Mouse (Mus musculus) limb, embryonic 12.5 days (tissue): Measurements from ENCODE around the gene Fasl. TPM values are rescaled to one million over a fixed set of nuclear protein-coding genes. Genes with fewer than 3 reads are reported as not detected.

ENCODE experiments used
- ATAC-seq: fragments of 200-750 bp; cut with Nextera tagmentation; 2 replicates; pipeline ENCODE4 v1.8.0; 2017; ENCODE audit warnings: low read depth, moderate TSS enrichment; ENCODE audit not compliant: insufficient number of reproducible peaks, insufficient read depth, low FRiP score, low TSS enrichment
- H3K27ac ChIP-seq: fragments of 300-500 bp; sonication (generic); 2 replicates; pipeline ENCODE4 v1.5.1; 2016; ENCODE audit warnings: mild to moderate bottlenecking, moderate library complexity
- H3K27me3 ChIP-seq: fragments of 300-500 bp; sonication (generic); 2 replicates; pipeline ENCODE4 v1.6.1; 2016; ENCODE audit warnings: mild to moderate bottlenecking, moderate library complexity
- H3K36me3 ChIP-seq: fragments of 300-500 bp; sonication (generic); 2 replicates; pipeline ENCODE4 v1.6.1; 2016; ENCODE audit warnings: mild to moderate bottlenecking, moderate library complexity
- H3K4me1 ChIP-seq: fragments of 300-500 bp; sonication (generic); replicated peaks from 2 replicates; pipeline ENCODE4 v1.6.1; 2016
- H3K4me2 ChIP-seq: fragments of 300-500 bp; sonication (generic); 2 replicates; pipeline ENCODE4 v1.6.1; 2016; ENCODE audit warnings: mild to moderate bottlenecking, moderate library complexity
- H3K4me3 ChIP-seq: fragments of 300-500 bp; sonication (generic); replicated peaks from 2 replicates; pipeline ENCODE4 v1.5.1; 2016; ENCODE audit warnings: mild to moderate bottlenecking
- H3K9ac ChIP-seq: fragments of 300-500 bp; sonication (generic); replicated peaks from 2 replicates; pipeline ENCODE4 v1.6.1; 2016; ENCODE audit warnings: mild to moderate bottlenecking, moderate library complexity
- H3K9me3 ChIP-seq: fragments of 300-500 bp; sonication (generic); 2 replicates; pipeline ENCODE4 v1.6.1; 2016; ENCODE audit warnings: mild to moderate bottlenecking, moderate library complexity
- WGBS: fragments of 180-500 bp; shearing (Covaris S2); methylation state at CpG from one replicate; pipeline ENCODE4 v1.1.7; 2016; 5-methylcytosine and 5-hydroxymethylcytosine counted together
- polyA plus RNA-seq: library from polyadenylated mRNA; unstranded; fragments of >200 nt; fragmentation: Nextera tagmentation; extraction: Ambion mirVana; gene quantifications from 2 replicates; pipeline ENCODE4 v1.2.1, GENCODE M21; 2016

The Fasl gene
- not detected in 2 replicates for polyA plus RNA-seq

DNA sequence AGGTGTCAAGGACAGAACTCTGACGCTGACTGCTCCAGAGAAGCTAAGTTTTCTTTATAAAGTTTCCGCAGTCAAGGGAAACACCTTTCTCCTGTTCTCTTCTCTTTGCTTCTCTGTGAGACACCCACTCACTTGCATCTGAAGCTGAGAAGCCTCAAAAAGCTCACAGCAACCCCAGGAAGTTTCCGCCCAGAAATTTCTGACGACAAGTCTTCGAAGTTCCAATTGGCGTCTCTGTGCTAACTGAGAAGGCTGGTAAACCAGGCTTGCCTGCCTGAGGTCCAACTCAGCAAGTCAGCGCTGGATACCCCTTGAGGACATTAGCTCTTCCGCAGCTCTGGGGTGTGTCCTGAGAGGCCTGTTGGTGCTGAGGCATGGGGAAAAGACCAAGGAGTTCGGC is at the start of gene Fasl:
Gene Fasl, minus strand, starts transcription at position 157 of the 400 bp plus-strand sequence.
- Histone ChIP-seq H3K9me3 (no peaks in the 10 kb centered on the region), H3K27me3 (no peaks in the 10 kb centered on the region), H3K9ac (no peak within 1 kb of the TSS), H3K27ac (no peak within 1 kb of the TSS), H3K4me2 (no peak within 1 kb of the TSS), H3K4me3 (no peak within 1 kb of the TSS), H3K4me1 (no peaks in the 10 kb centered on the region), H3K36me3 (no peaks in the 10 kb centered on the region)
- ATAC-seq = no peak
- WGBS = 73% methylated on average over 9 of the region's 9 CpGs

DNA sequence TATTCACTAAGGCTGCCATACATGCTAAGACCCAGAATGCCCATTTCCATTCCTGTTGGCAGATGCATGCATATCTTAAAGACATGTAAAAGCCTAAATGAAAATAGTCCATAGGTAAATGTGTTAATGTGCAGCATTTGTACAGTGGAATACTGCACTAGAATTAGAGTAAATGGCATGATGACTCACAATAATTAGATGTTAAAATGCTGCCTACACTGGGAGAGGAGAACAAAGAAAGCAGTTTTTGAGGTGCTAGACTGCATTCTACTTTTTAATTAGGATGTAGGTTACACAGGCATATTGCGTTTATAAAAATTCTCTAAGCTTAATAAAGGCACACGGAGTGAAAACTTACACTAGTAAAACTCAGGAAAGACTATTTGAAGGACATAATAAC is 38.4 kb upstream of the Fasl start:
- no peak overlapping the region for H3K4me2 ChIP-seq
- H3K27me3 ChIP-seq = no peaks in the 10 kb centered on the region
- peaks cover 34% of the 10 kb centered on the region for H3K36me3 ChIP-seq
- H3K9ac ChIP-seq = no peak overlapping the region
- H3K27ac ChIP-seq = no peak overlapping the region
- no peak overlapping the region for H3K4me3 ChIP-seq
- H3K9me3 ChIP-seq = no peaks in the 10 kb centered on the region
- H3K4me1 ChIP-seq = no peaks in the 10 kb centered on the region
- ATAC-seq = no peak
- WGBS = 89% methylated on average over 2 of the region's 2 CpGs

DNA sequence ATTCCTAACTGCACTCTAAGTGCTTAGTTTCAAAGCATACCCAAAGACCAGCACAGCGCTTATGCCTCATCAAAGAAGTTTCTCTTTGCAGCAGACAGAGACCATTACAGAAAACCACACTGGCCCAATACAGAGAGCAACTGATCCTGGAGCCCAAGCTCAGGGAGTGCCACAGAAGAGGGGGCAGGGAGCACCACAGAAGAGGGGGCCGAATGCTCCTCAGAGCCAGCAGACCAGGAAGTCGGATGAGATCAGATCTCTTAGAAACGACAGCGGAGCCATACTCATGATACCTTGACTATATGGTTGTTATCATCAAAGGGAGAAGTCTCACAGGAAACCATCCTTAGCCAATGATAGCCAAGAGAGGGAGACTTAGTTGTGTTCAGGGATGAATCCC is 21.1 kb upstream of the Fasl start:
- H3K9me3 ChIP-seq = no peaks in the 10 kb centered on the region
- no peak overlapping the region for H3K4me3 ChIP-seq
- H3K36me3 ChIP-seq = no peaks in the 10 kb centered on the region
- WGBS = 80% methylated on average over 5 of the region's 5 CpGs
- no peak for ATAC-seq
- H3K9ac ChIP-seq = no peak overlapping the region
- no peak overlapping the region for H3K27ac ChIP-seq
- H3K4me1 ChIP-seq = no peaks in the 10 kb centered on the region
- no peak overlapping the region for H3K4me2 ChIP-seq
- H3K27me3 ChIP-seq = no peaks in the 10 kb centered on the region

DNA sequence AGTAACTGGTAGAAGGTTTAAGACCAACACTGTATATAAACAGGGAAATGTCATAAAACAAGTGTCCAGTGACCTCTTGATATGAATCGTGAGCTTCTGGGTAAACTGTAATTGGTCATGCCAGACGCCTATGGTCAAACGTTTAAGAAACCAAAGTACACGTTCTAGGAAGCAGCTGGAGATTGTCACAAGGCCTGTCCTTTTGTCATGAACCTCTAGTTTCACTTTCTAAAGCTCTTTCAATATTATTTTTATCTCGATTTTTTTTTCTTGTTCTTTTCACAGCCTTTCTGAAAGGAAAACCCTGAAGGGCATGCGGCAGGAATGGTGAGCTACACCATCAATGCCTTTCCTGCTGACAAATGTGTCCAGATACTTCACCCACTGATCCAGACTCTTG is 20.7 kb upstream of the Fasl start:
- no peaks in the 10 kb centered on the region for H3K27me3 ChIP-seq
- no peak overlapping the region for H3K4me2 ChIP-seq
- no peaks in the 10 kb centered on the region for H3K9me3 ChIP-seq
- no peak overlapping the region for H3K4me3 ChIP-seq
- H3K27ac ChIP-seq = no peak overlapping the region
- no peaks in the 10 kb centered on the region for H3K4me1 ChIP-seq
- no peak overlapping the region for H3K9ac ChIP-seq
- ATAC-seq = no peak
- no peaks in the 10 kb centered on the region for H3K36me3 ChIP-seq
- WGBS = 80% methylated on average over 6 of the region's 6 CpGs

DNA sequence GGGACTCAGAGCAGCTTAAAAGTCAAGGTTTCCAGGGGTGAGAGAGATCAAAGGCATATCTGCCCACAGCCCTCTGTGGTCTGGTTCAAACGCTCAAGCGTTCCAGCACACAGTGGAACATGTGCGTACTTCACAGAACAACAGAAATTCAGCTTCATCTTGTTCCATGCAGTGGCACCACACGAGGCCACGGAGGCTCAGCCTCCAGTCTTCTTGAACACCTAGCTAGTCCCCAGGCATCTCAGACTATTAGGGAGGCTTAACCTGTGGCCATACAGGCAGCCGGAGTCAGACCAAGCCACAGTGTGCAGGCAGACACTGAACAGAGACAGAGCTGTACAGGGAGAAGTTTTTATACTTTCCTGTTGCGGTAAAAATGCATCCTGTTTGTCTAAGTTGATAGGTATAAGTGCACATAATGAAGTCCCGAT is 16.3 kb upstream of the Fasl start:
- WGBS = 76% methylated on average over 8 of the region's 8 CpGs
- Histone ChIP-seq H3K27me3 (no peaks in the 10 kb centered on the region), H3K4me2 (no peak overlapping the region), H3K36me3 (no peaks in the 10 kb centered on the region), H3K4me3 (no peak overlapping the region), H3K9me3 (no peaks in the 10 kb centered on the region), H3K27ac (no peak overlapping the region), H3K9ac (no peak overlapping the region), H3K4me1 (no peaks in the 10 kb centered on the region)
- no peak for ATAC-seq

DNA sequence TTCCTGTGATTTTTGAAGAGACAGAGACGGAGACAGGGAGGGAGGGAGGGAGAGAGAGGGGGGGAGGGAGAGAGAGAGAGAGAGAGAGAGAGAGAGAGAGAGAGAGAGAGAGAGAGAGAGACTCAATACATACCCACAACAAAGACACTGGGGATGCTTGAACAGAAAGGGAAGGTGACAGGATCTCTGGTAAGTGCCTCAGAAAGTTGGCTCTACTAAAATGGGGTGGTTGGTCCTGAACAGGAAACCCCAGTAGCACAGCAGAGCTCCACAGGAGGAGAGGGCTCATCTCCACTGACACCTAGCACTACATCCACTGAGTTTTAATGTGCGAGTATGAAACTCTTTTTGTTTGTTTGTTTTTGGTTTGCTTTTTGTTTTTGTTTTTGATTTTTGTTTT is 13.0 kb upstream of the Fasl start:
- Histone ChIP-seq H3K4me3 (no peak overlapping the region), H3K4me1 (no peaks in the 10 kb centered on the region), H3K9me3 (no peaks in the 10 kb centered on the region), H3K36me3 (no peaks in the 10 kb centered on the region), H3K4me2 (no peak overlapping the region), H3K27me3 (no peaks in the 10 kb centered on the region), H3K27ac (no peak overlapping the region), H3K9ac (no peak overlapping the region)
- ATAC-seq = no peak
- WGBS = 82% methylated on average over 2 of the region's 2 CpGs

DNA sequence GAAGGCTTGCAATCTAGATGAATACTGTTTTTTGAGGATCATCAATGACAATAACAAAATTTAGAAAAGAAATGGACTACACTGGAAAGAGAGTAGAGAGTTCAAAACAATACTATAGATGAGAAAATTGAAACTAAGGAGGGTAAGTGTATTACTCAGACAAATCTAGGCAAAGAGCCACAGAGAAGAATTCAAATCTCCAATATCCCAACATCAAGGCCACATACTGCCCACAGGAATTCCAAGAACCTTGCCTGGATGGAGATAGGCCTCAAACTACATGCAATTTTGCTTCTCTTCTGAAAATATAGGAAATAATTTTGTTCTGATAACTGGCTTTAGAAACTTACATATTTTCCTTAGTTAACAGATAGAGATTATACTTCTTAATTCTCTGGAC is 12.0 kb upstream of the Fasl start:
- no peak overlapping the region for H3K4me2 ChIP-seq
- H3K9me3 ChIP-seq = no peaks in the 10 kb centered on the region
- H3K9ac ChIP-seq = no peak overlapping the region
- no peaks in the 10 kb centered on the region for H3K27me3 ChIP-seq
- H3K36me3 ChIP-seq = no peaks in the 10 kb centered on the region
- H3K4me3 ChIP-seq = no peak overlapping the region
- no peak overlapping the region for H3K27ac ChIP-seq
- no peak for ATAC-seq
- H3K4me1 ChIP-seq = no peaks in the 10 kb centered on the region

DNA sequence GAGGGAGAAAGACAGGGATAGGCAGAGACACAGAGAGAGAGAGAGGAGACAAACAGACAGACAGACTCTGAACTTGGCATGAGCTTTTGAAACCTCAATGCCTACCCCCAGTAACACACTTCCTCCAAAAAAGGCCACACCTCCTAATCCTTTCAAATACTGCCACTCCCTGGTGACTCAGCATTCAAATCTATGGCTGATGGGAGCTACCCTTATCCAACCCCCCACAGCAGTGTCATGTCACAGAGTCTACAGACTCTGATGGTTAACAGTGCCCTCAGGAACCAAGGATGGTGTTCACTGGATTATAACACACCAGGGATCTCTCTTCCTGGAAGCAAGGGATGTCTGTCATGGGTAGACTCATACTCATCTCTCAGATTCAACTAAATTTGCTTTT is 11.5 kb upstream of the Fasl start:
- Histone ChIP-seq H3K4me1 (no peaks in the 10 kb centered on the region), H3K9ac (no peak overlapping the region), H3K36me3 (no peaks in the 10 kb centered on the region), H3K27me3 (no peaks in the 10 kb centered on the region), H3K9me3 (no peaks in the 10 kb centered on the region), H3K27ac (no peak overlapping the region), H3K4me3 (no peak overlapping the region), H3K4me2 (no peak overlapping the region)
- ATAC-seq = no peak

DNA sequence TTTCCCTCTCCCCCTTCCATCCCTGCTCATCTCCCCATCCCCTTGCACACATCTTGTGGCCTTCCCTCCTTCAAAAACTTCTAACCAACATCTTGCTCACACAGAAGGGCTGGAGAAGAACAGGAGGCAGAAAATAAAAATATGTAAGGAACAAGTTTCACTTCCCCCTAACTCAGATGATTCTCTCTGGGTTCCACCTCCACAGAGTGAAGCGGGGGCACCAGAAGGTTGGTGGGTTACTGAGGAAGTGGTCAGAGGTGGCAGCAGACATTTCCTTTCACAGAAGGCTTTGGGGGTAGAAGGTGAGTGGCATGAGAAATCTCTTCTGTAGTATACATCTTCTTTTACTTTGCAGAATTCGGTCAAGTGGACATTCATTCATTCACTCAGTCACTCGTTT is 10.6 kb upstream of the Fasl start:
- ATAC-seq = no peak
- 88% methylated on average over 3 of the region's 3 CpGs for WGBS

DNA sequence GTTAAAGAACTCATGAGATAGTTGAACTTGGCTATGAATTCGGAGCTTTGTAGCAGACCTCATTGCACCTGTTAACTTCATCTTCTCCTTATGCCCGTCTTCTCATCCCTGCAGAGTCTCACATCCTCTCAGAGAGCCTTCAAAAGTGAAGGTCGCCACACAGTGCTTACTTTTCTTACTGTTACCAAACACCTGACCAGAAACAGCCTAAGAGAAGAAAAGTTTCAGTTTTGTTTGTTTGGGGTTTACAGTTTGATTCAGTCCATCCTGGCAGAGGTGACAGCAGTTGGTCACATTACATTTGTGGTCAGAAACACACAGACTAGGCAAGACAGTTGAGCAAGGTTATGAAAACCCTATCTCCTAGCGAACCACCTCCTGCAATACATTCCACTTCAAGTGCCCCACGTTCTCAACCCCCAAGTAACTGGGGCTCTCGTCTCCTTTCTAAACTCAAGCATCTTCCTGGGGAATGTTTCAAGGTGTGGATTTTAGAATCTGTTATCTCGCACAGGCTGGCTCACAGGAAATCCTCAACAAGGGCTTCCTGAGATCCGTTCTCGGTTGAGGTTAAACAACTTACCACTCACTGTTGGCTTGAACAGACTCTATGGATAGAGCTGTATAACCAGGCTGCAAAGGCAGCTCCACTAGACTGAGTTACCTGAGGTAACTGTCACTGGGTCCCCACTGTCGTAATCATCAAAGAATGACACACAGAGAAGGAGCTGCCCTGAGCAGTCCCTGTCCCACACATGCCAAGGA is 6.3 kb upstream of the Fasl start:
- Histone ChIP-seq H3K9ac (no peak overlapping the region), H3K9me3 (no peaks in the 10 kb centered on the region), H3K4me3 (no peak overlapping the region), H3K4me1 (no peaks in the 10 kb centered on the region), H3K27me3 (no peaks in the 10 kb centered on the region), H3K36me3 (no peaks in the 10 kb centered on the region), H3K4me2 (no peak overlapping the region), H3K27ac (no peak overlapping the region)
- ATAC-seq = no peak
- WGBS = 81% methylated on average over 10 of the region's 10 CpGs

More for the DNA sequence above, 10.6 kb upstream of the Fasl start:
- no peak overlapping the region for H3K4me3 ChIP-seq
- H3K9me3 ChIP-seq = no peaks in the 10 kb centered on the region
- no peak overlapping the region for H3K9ac ChIP-seq
- H3K36me3 ChIP-seq = no peaks in the 10 kb centered on the region
- H3K4me2 ChIP-seq = no peak overlapping the region
- no peaks in the 10 kb centered on the region for H3K27me3 ChIP-seq
- H3K27ac ChIP-seq = no peak overlapping the region
- no peaks in the 10 kb centered on the region for H3K4me1 ChIP-seq

DNA sequence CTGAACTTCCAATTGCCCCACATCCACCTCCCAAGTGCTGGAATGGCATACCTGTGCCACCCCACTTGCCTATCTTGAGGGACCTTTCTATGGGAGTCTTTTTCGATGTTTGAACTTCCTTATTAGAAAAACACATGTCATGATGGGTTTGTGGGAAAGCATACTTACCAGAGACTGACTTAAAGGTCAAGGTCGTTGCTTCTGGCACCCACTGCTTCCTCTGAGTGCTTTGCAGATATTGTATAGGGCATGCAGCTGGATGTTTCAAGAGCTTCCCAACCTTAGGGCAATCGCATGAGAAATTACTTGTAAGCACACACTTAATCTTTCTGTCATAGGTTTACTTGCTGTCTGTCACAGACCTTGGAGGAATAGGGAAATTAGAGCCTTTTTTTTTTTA is 5.0 kb upstream of the Fasl start:
- H3K4me2 ChIP-seq = no peak overlapping the region
- no peaks in the 10 kb centered on the region for H3K36me3 ChIP-seq
- no peak overlapping the region for H3K27ac ChIP-seq
- 82% methylated on average over 3 of the region's 3 CpGs for WGBS
- no peaks in the 10 kb centered on the region for H3K27me3 ChIP-seq
- H3K9me3 ChIP-seq = no peaks in the 10 kb centered on the region
- ATAC-seq = no peak
- H3K4me3 ChIP-seq = no peak overlapping the region
- H3K9ac ChIP-seq = no peak overlapping the region
- no peaks in the 10 kb centered on the region for H3K4me1 ChIP-seq

DNA sequence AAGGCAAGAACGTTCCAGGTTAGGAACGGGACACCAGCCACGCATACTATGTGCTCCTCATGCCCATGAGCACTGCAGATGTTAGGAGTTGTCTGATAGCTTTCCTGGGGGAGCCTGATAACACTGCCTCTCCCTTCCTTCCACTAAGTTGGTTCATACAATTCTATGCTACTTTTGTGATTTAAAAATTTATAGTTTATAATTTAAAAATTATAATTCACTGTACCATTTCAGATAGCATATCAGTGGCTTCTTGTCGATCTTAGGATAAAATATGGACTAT is 4.3 kb upstream of the Fasl start:
- WGBS = 92% methylated on average over 4 of the region's 4 CpGs
- Histone ChIP-seq H3K4me3 (no peak overlapping the region), H3K4me2 (no peak overlapping the region), H3K36me3 (no peaks in the 10 kb centered on the region), H3K9ac (no peak overlapping the region), H3K4me1 (no peaks in the 10 kb centered on the region), H3K9me3 (no peaks in the 10 kb centered on the region), H3K27ac (no peak overlapping the region), H3K27me3 (no peaks in the 10 kb centered on the region)
- ATAC-seq = no peak
